Mouse (Mus musculus): ENCODE data around the gene Ntf3.

GRCm38 (mm10) chr6:126110892-126111835 is 55.5 kb downstream of the Ntf3 start:
- TF ChIP-seq CTCF (conservative IDR thresholded peaks at IDR 0.05; ENCODE audit: low read length) (no peak), NANOG (IDR thresholded peaks at IDR 0.05; ENCODE audit: borderline replicate concordance, low read length) (no peak), POU5F1 (IDR thresholded peaks at IDR 0.05; ENCODE audit: borderline replicate concordance, low read length) (no peak)
